Mouse (Mus musculus) T-helper 1 cell (primary cell): ENCODE results near the gene Pclo.
"Not testable (repeated sequence)": the region's sequence is repeated elsewhere in the genome, so short reads cannot be mapped to it uniquely, and the experiment has no call there.

ENCODE experiments used
- in situ Hi-C: fragments of 300-600 bp; cut with MboI, MseI; formaldehyde crosslinking; loops from one replicate; pipeline ENCODE4 v1.15.1; 2025; ENCODE audit warnings: high pct_unique_total_duplicates

The Pclo gene

GRCm38 (mm10) chr5:14514631-14515523 is at the start of gene Pclo:
Gene Pclo (plus strand): TSS chr5:14514918.
- in situ Hi-C loops = no loop called here

GRCm38 (mm10) chr5:14494431-14494830 is 20.3 kb upstream of the Pclo start:
- in situ Hi-C loops = not testable (repeated sequence)

DNA sequence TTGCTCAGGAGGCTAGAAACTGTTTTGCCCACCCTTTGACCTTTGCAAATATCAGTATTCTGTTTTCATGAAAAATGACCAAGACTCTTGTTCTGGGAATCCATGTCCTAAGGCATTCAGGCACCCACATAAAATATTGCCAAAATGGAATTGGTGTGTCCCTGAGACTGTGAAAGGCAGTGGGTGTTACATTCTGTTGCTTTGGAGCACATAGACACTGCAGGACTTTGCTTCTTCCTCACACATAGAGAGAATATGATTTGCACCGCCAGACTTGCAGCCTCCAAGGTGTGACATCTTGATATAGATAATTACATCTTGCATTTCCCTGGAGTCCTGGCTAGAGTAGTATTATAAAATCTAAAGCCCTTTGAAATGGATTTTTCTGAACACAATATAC is 6.2 kb upstream of the Pclo start:
- in situ Hi-C loops = loop anchor here (10.0 kb wide), 1 partner anchor 154 kb away; no protein-coding TSS in a partner anchor

DNA sequence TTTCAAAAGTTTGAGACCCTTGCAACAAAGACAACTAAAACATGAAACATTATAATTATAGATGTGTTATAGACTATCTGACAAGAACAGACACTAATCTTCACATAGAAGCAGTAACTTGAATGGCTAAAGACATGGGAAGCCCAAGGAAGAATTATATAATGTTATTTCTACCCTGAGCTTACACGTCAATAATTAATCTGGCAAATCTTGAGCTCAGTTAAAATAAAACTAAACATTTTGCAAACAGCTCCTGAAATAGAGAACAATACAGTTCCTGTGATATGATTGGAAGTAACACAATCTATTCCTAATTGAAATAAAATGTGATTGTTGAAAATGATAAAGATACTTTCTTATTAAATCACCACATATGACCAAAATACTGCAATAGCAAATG is 5.1 kb upstream of the Pclo start:
- in situ Hi-C loops = loop anchor here (10.0 kb wide), 1 partner anchor 155 kb away; no protein-coding TSS in a partner anchor

DNA sequence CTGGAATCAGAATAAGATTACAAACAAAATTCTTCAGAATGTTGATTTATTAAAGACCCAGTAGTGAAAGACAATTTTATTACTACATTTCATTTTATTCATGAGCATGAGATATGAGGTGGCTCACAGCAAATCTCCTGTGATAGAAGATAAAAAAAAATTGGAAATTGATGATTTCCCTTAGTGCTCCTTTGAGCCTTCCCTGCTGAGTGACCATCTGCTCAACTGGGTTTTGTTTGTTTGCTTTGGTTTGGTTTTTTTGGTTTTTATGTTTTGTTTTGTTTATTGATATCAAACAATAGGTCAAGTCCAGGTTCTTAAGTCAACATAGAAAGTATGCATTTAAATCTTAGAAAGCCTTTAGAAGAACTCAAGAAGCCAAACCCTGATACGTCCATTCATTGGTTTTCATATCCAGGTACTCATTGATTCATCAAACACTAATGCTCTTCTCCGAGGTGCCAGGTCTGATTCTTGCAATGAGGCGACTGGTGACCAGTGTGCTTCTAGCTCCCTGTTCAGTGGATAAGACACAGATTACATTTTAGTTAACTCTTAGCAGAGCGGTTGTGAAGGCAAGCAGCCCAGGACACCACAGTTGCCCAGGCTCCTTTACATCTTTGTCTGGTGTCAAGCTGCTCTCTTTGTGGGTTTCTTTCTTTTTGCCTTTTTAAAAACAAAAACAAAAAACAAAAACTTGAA is 3.6 kb downstream of the Pclo start:
- in situ Hi-C loops = no loop called here

- in situ Hi-C loops = no loop called here
These were observed 7.3 kb downstream of the Pclo start for GRCm38 (mm10) chr5:14522006-14522405.

DNA sequence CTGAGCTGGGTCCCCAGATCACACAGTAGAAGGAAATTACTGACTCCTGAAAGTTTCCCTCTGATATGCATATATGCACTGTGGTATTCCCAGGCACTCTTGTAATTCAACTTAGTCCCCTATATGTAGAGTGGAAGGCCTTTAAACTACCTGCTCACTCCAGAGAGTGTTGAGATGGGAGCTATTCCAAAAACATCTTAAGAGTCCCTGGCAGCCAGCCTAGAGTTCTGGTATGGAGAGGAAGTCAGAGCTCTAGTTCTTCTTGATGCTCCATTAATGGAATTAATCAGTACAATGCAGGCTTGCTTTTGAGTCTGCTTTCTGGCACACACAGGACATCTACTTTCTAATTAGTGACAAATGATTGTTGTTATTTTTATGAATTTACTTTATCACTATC is 11.3 kb downstream of the Pclo start:
- in situ Hi-C loops = no loop called here

- in situ Hi-C loops = no loop called here
These were observed 13.1 kb downstream of the Pclo start for GRCm38 (mm10) chr5:14527796-14528195.

DNA sequence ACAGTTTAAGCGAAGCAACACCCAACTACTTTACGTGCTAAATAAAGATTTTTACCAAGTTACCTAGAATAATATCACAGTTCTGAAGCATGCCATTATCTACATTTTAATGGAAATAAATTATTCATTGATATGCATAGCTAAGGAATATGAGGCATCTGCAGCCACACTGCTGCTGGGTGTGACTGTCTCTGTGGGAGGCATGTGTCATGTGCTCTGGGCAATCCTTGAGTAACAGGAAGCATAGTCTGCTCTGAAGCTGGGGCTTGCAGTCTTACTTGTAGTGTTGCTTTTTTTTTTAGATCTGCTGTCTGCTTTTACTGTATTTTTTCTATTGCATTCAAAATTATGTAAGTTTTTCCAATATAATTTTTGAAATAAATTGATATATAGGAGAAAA is 17.2 kb downstream of the Pclo start:
- in situ Hi-C loops = no loop called here

DNA sequence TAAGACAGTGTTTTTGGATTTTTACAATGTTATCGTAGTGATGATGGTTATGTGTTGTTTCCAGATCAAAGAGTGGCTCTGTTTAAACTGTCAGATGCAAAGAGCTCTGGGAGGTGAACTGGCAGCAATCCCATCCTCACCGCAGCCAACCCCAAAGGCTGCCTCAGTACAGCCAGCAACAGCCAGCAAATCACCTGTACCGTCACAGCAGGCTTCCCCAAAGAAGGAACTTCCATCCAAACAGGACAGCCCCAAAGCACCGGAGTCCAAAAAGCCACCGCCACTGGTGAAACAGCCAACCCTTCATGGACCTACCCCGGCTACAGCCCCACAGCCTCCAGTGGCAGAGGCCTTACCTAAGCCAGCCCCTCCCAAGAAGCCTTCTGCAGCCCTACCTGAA is 24.6 kb downstream of the Pclo start:
- in situ Hi-C loops = no loop called here

DNA sequence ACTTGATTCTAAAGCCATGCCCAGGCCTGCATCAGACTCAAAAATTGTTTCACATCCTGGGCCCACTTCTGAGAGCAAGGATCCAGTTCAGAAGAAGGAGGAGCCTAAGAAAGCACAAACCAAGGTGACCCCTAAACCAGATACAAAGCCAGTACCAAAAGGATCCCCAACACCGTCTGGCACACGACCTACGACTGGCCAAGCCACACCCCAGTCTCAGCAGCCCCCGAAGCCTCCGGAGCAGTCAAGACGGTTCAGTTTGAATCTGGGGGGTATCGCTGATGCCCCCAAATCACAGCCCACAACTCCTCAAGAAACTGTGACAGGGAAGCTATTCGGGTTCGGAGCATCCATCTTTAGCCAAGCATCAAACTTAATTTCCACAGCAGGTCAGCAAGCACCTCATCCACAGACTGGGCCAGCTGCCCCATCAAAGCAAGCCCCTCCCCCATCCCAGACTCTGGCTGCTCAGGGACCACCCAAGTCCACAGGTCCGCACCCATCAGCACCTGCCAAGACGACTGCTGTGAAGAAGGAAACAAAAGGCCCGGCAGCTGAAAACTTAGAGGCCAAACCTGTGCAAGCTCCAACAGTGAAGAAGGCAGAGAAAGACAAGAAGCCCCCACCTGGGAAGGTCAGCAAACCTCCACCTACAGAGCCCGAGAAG is 25.4 kb downstream of the Pclo start:
- in situ Hi-C loops = no loop called here

DNA sequence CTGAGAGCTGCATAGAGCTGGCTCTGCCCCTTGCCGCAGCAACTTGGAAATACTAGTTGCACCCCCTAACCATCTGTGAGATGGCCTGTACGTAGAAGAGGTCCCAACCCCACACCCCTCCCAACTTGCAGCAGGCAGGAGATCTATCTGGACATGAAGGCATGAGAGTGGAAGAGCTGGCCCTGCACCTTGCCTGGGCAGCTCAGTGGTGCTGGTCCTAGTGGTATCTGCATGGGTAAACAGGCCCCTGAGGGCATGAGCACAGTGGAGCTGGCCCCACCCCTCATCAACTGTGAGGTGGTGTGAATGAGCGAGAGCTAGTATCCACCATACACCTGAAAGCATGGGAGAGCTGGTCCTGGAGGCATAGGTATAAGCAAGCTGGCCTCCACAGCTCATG is 60.9 kb downstream of the Pclo start:
- in situ Hi-C loops = no loop called here

DNA sequence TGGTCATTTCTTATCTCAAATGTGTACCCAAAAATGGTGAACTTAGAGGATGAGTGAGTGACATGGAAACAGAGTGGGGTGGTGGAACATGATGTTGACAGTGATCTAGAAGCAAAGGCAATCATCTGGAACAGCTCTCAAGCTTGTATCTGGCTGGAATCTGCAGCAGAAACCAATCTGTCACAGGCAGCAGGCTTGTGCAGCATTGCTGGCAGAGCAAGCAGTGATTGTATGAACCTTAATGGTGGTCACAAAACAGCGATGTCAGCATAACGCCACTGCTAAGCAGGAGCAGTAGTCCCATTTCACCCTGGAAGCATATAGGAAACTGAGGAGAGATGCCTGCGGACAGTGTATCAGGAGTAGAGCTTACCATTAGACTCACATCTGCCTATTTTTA is 76.8 kb downstream of the Pclo start:
- in situ Hi-C loops = no loop called here

DNA sequence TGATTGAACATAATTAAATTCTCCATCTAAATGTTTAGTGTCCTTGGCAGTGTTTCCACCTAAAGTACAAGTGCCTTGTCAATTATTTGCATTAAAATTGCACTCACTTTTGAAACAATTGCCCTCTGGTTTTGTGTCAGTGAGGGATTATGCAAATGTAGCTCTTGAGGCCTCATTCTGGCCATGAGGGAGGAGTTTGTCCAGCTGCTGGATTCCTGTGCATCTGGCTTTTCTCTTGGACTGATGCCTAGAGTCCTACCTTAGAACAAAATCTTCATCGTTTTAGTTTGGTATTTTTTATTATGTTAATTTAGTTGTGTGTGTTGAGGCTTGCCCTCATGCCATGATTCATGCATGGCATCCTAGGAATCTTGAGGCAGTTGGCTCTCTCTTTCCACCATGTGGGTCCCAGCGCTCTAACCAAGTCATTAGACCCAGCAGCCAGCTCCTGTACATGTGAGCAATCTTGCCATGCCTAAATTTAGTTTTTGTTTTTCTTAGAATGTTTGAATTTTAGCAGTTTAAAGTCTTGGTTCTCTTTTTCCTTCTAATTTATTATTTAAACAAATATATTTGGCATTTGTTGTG is 80.8 kb downstream of the Pclo start:
- in situ Hi-C loops = no loop called here

DNA sequence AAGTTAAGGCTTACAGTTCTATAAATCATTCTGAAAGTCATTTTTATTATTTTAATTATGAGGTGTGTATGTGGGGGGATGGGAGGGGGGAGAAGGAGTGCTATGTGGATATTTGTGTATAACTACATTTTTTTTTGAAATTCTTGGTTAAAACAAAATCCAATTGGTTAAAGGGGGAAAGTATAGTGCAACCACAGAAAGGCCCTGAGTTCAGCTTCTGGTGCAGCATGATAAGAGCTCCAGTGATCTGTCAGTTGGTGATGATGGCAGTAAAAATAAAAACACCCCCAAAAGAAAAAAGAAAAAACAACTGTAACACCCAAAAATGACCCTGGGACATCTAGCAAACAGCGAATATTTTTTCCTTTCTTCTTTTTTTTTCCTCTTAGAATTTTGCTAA is 93.6 kb downstream of the Pclo start:
- in situ Hi-C loops = loop anchor here (10.0 kb wide), 1 partner anchor 166 kb away; no protein-coding TSS in a partner anchor

DNA sequence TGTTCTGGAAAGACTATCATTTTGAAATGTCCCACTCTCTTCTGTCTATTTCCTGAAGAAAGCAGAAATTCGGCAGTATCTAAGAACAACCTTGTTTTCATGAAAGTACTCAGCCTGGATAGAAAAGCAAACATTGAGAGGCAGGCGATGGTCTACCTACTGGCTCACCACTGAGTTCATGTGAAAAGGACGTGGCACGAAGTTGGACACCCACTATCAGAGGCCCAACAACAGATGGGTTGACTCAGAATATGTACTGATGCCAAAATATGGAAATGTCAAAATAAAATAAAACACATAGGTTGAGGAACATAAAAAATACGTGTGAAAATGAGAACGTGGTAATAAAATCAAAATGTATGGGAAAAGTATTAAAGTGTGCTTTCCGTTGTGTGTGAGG is 106.4 kb downstream of the Pclo start:
- in situ Hi-C loops = no loop called here

DNA sequence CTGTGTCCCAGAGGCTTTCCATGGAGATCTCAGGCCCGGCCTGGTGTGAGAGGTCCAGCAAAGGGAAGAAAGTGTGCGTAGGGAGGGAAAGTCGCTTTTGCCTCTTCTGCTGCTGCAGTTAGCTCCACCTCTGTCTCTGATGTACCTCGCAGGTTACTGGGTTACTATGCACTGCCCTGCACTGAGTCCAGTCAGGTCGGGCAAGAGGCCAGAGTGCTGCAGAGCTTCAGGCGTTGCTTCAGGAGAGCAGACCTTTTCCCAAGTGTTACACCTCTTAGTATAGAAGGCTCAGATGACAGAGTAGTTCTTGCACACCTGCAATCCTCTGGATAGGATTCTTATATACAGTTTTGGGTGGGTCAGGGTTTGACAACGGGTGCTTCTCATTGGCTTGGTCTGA is 108.6 kb downstream of the Pclo start:
- in situ Hi-C loops = no loop called here

DNA sequence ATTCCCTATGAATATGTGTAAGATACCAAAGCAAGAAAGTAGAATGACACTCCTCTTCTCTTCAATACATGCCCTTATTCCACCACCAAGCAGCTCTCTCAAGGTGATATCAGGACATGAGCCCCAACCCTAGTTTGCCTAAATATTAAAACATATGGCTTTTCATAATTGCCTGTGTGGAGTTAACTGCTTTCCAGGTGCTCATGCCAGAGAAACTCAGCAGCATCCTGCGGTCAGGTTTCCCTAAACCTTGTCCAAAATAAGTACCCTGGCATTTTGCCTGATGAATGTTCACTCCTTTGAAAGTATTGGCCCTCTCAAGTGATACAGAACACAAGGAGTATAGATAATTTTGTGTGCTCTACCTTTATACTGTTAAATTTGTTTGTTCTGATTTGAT is 126.5 kb downstream of the Pclo start:
- in situ Hi-C loops = no loop called here

GRCm38 (mm10) chr5:14645856-14646255 is 131.1 kb downstream of the Pclo start:
- in situ Hi-C loops = no loop called here

- in situ Hi-C loops = no loop called here
These were observed 145.9 kb downstream of the Pclo start for GRCm38 (mm10) chr5:14660637-14661036.

GRCm38 (mm10) chr5:14662180-14662579 is 147.5 kb downstream of the Pclo start:
- in situ Hi-C loops = no loop called here

DNA sequence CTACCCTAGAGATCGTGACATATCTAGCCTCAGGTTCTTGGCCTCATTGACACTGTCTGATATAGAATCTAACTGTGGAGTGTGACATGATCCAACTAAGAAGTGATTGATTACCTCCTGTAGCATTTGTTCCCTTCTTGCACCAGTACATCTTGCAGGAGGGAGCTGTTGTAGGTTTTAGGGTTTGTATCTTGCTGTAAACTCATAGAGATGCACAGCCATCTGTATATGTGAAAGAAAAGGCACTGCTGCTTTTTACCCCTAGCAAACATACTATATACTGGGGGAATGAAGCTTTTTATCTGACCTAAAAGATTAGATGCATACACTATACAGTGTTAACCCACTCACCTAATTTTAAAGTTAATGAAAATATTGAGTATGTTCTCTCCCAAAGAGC is 147.9 kb downstream of the Pclo start:
- in situ Hi-C loops = no loop called here
